Mouse (Mus musculus) embryonic fibroblast, embryonic 13.5 days (primary cell): ENCODE measurements around the gene Taok1.

ENCODE experiments used
- CTCF ChIP-seq: IDR thresholded peaks from 2 replicates; pipeline ENCODE4 v1.5.1; 2011; ENCODE audit warnings: mild to moderate bottlenecking, control low read depth, low read length, moderate library complexity, borderline replicate concordance; ENCODE audit not compliant: insufficient read depth
- POLR2A ChIP-seq: IDR thresholded peaks from 2 replicates; pipeline ENCODE4 v1.6.1; 2011; ENCODE audit warnings: low read depth, mild to moderate bottlenecking, control low read depth, low read length, moderate library complexity

DNA sequence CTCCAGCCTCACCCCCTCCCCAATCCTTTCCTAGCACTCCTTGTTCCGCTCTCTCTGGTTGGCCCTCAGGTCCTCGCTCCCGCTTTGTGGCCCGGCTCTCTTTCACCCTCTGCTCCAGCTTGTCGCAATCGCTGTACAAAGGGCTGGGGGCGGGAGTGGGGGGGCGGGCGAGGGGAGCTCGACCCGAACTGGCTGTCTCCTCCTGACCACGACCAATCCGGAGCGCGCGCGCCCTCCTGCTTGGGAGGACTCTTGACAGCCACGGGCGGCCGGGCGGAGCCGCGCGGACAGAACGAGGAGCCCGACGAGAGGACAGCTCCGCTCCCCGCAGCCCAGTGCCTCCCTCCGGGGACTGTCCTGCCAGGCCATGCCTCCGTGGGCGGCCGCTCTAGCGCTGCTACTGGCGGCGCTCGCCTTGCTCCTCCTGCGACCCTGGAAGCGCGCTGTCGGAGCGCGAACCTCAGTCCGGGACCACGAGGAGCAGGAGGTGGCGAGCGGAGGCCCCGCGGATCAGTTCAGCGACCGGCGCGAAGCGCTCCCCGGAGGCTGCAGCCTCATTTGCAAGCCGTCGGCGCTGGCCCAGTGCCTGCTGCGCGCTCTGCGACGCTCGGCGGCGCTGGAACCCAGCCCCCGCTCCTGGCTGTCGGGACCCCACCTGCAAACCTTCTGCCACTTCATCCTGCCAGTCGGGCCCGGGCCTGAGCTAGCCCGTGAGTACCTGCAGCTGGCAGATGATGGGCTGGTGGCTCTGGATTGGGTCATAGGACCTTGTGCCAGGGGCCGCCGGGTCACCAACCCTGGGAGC lies 92.6 kb downstream of the Taok1 start, which contains the start of gene Abhd15:
- TF ChIP-seq CTCF (no peak), POLR2A (peak; percentile 69)
